ENCODE assay signal across 8 mouse cellular contexts in the genomic region with DNA sequence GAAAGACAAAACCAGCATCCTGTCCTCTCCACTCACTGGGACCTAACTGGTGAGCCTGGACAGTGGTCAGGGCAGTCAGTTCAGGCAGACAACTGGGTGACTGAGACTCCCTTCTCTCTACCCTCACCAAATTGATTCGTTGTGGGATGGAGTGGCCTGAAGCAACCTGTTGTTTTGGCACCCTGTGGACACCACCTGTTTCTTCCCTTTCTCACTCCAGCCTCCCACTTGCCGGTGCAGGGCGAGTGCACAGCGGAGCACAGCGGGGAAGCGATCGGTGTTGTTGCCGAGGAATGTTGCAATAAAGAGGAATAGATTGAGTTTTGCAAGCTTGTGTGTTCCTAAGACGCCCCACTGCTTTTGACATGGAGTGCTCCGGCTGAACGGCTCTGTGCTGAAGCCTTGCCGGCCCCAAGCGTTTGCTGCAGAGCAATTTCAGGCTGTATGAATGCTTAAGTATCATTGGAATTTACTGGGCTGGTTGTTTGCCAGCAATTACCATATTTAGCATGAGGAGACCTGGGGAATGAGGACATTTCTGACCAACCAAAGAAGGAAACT. TPM values are rescaled to one million over a fixed set of nuclear protein-coding genes. Genes with fewer than 3 reads are reported as not detected.
DNase-seq lines count a peak whose midpoint lies in the region; ATAC-seq lines count a peak whose summit lies in the region.

No protein-coding gene starts in this region.

- peaks cover 50% of the 10 kb centered on the region for H3K4me1 ChIP-seq in embryonic facial prominence, embryonic 12.5 days
- H3K4me1 ChIP-seq in heart, embryonic 14.5 days (ENCODE audit: control insufficient read depth in 2 of 2, insufficient read depth in 2 of 2, low read length in 2 of 2), result peaks cover 42 to 81% of the 10 kb centered on the region in 2 experiments
- peaks cover 68% of the 10 kb centered on the region for H3K4me1 ChIP-seq in stomach, embryonic 16.5 days (ENCODE audit: control insufficient read depth, insufficient read depth, low read length)

- H3K9ac ChIP-seq in embryonic facial prominence, embryonic 12.5 days, result no peak overlapping the region; the same call in 1 of the 2 replicates
- peak overlapping the region; percentile 78 for H3K9ac ChIP-seq in heart, embryonic 14.5 days (ENCODE audit: low read length)
- H3K9ac ChIP-seq in stomach, embryonic 16.5 days (ENCODE audit: low read length), result peak overlapping the region; percentile 50

- H3K27ac ChIP-seq in embryonic facial prominence, embryonic 12.5 days, result peak overlapping the region; percentile 72
- H3K27ac ChIP-seq in heart, embryonic 14.5 days (replicated peaks in 1 of 2; ENCODE audit: control insufficient read depth in 1 of 2, insufficient read depth in 1 of 2, low read depth in 2 of 2, low read length in 2 of 2), result peak overlapping the region; percentile 95 to 98
- peak overlapping the region; percentile 95 for H3K27ac ChIP-seq in macrophage
- H3K27ac ChIP-seq in stomach, embryonic 16.5 days (ENCODE audit: low read length), result peak overlapping the region; percentile 91

- intact Hi-C loops in left cerebral cortex, postnatal 4 days (cut with DNase I), result loop anchor here (10.0 kb wide), 1 partner anchor 200 kb away; the partner anchor contains the start of gene Reg4

- peaks cover 100% of the 10 kb centered on the region for H3K79me2 ChIP-seq in macrophage (ENCODE audit: inconsistent target)

- H3K4me3 ChIP-seq in embryonic facial prominence, embryonic 12.5 days, result no peak overlapping the region
- H3K4me3 ChIP-seq in heart, embryonic 14.5 days (ENCODE audit: control insufficient read depth in 1 of 2, insufficient read depth in 1 of 2, low read depth in 1 of 2, low read length in 2 of 2), result peak overlapping the region; percentile 33 to 34
- H3K4me3 ChIP-seq in macrophage (ENCODE audit: inconsistent target), result no peak overlapping the region
- H3K4me3 ChIP-seq in stomach, embryonic 16.5 days (replicated peaks; ENCODE audit: low read length), result peak overlapping the region; percentile 12; the same call in 1 of the 2 replicates

- peak overlapping the region; percentile 42 for H3K4me2 ChIP-seq in embryonic facial prominence, embryonic 12.5 days (replicated peaks)
- H3K4me2 ChIP-seq in heart, embryonic 14.5 days (ENCODE audit: low read length), result peak overlapping the region; percentile 75
- peak overlapping the region; percentile 43 for H3K4me2 ChIP-seq in stomach, embryonic 16.5 days (ENCODE audit: low read depth, low read length)

- H3K9me3 ChIP-seq in embryonic facial prominence, embryonic 12.5 days, result no peaks in the 10 kb centered on the region
- no peaks in the 10 kb centered on the region for H3K9me3 ChIP-seq in heart, embryonic 14.5 days (ENCODE audit: control insufficient read depth, low read length)
- no peaks in the 10 kb centered on the region for H3K9me3 ChIP-seq in stomach, embryonic 16.5 days (replicated peaks; ENCODE audit: control insufficient read depth, low read length)

- H3K27me3 ChIP-seq in embryonic facial prominence, embryonic 12.5 days, result no peaks in the 10 kb centered on the region
- H3K27me3 ChIP-seq in heart, embryonic 14.5 days (ENCODE audit: control insufficient read depth, insufficient read depth, low read length), result no peaks in the 10 kb centered on the region
- no peaks in the 10 kb centered on the region for H3K27me3 ChIP-seq in stomach, embryonic 16.5 days (ENCODE audit: control insufficient read depth, insufficient read depth, low read length)

- ATAC-seq in embryonic facial prominence, embryonic 12.5 days (ENCODE audit: insufficient number of reproducible peaks, insufficient read depth, low FRiP score, low TSS enrichment), result peak; percentile 59; the same call in 1 of the 2 replicates
- peak; percentile 52 for ATAC-seq in heart, embryonic 14.5 days (ENCODE audit: insufficient number of reproducible peaks, insufficient read depth, low FRiP score, low read depth)
- peak; percentile 69; the same call in 1 of the 2 replicates for ATAC-seq in stomach, embryonic 16.5 days (ENCODE audit: insufficient read depth, low FRiP score)
- no peak for ATAC-seq in activated CD4-positive, CD25-positive, alpha-beta regulatory T cell, adult 4 months

- DNase-seq in left cerebral cortex, postnatal 4 days, result peak; percentile 55
- DNase-seq in left cerebral cortex, adult 8-10 months (ENCODE audit: low spot score in 2 of 2), result no peak
- DNase-seq in kidney, postnatal 10 days, result peak; percentile 83

- 5% methylated on average over 13 of the region's 13 CpGs for WGBS in embryonic facial prominence, embryonic 12.5 days
- 12% methylated on average over 13 of the region's 13 CpGs for WGBS in heart, embryonic 14.5 days
- 13% methylated on average over 13 of the region's 13 CpGs for WGBS in macrophage (ENCODE audit: missing documents)
- 12% methylated on average over 13 of the region's 13 CpGs for WGBS in stomach, embryonic 16.5 days

- no peaks in the 10 kb centered on the region for H3K36me3 ChIP-seq in embryonic facial prominence, embryonic 12.5 days
- H3K36me3 ChIP-seq in heart, embryonic 14.5 days (ENCODE audit: control insufficient read depth, insufficient read depth, low read length), result no peaks in the 10 kb centered on the region
- 0 out of 2 replicates have a peak, but pooled peaks cover 5% of the 10 kb centered on the region for H3K36me3 ChIP-seq in macrophage (ENCODE audit: inconsistent target)
- H3K36me3 ChIP-seq in stomach, embryonic 16.5 days (ENCODE audit: control insufficient read depth, insufficient read depth, low read length), result no peaks in the 10 kb centered on the region

RNA-seq across cellular contexts. Expression of gene Notch2, which starts 11.0 kb away (rescaled TPM):
- 10 to 100 TPM; 22.4 to 24.4 TPM for total RNA-seq in left cerebral cortex, postnatal 4 days (2021)
- 10 to 100 TPM; 16.3 to 17.9 (median 17.1) TPM for total RNA-seq in left cerebral cortex, adult 8-10 months (2022)
- polyA plus RNA-seq in embryonic facial prominence, embryonic 12.5 days (2016; fragmentation: Nextera tagmentation; extraction: Ambion mirVana), result 38.8 and 42.1 TPM in 2 replicates
- polyA plus RNA-seq in heart, embryonic 14.5 days (2014; fragmentation: Nextera tagmentation; extraction: Ambion mirVana), result 12.2 and 14.5 TPM in 2 replicates
- 100 to 1,000 TPM; 149 to 777 (median 273) TPM for total RNA-seq in macrophage (2018; cell fraction: chromatin; rRNA removed)
- total RNA-seq in macrophage (2018; cell fraction: cytosol; rRNA removed), result 100 to 1,000 TPM in 12 of 26 experiments, 10 to 100 TPM in 14; 46.8 to 165 (median 96.1) TPM
- 100 to 1,000 TPM; 125 to 657 (median 257) TPM for total RNA-seq in macrophage (2018; cell fraction: nucleus; rRNA removed)
- polyA plus RNA-seq in macrophage (2018), result 21.9 to 74.1 TPM (median 33.4 TPM) in 3 replicates
- 20.4 and 23.6 TPM in 2 replicates for polyA plus RNA-seq in stomach, embryonic 16.5 days (2015; fragmentation: Nextera tagmentation; extraction: Ambion mirVana)
- polyA plus RNA-seq in activated CD4-positive, CD25-positive, alpha-beta regulatory T cell, adult 4 months (2017; shearing (Covaris generic)), result 10 to 100 TPM; 14.1 to 17.5 TPM

Comparison
In these comparisons a context has a peak if more than half of its experiments do, and no peak if none do; other contexts are left out.
1. DNase-seq: peak in left cerebral cortex, postnatal 4 days (single experiment) and kidney, postnatal 10 days (single experiment); none in left cerebral cortex, adult 8-10 months (0 of 2).
2. H3K4me3 ChIP-seq: peak in heart, embryonic 14.5 days (2 of 2) and stomach, embryonic 16.5 days (single experiment); none in embryonic facial prominence, embryonic 12.5 days (single experiment) and macrophage (single experiment).
3. Peak in every context shown above with its lines, with median percentiles within 50 percentile points of each other: H3K27ac ChIP-seq and H3K4me2 ChIP-seq.